Mouse (Mus musculus): ENCODE measurements around the gene Sema6c.

DNA sequence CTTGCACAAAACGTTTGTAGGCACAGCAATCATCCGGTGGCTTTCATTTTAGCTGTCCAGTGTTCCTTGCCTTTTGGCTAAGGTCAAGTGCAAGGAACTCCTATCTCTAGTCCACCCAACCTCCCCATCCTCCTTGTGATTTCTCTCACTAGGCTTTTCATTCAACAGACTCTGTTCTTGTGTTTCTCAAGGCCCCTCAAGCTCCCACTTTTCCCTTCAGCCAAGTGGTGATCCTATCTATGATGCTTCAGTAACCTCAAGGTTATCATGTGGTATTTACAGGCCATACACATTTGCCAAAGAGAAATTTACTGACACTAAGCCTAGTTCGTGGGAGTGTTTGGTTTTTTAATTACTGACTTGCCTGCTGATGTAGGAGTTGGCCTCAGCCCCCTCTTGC is 19.6 kb downstream of the Sema6c start:
- TF ChIP-seq CTCF (IDR thresholded peaks at IDR 0.05; ENCODE audit: borderline replicate concordance, extremely low read depth, insufficient read depth, insufficient read length) (no peak), POLR2A (IDR thresholded peaks at IDR 0.05; ENCODE audit: borderline replicate concordance, extremely low read depth, insufficient read depth, insufficient read length, poor library complexity, severe bottlenecking) (no peak)

All from brain, embryonic 14.5 days (tissue).